Mouse (Mus musculus) megakaryocyte, embryonic 14.5 days (primary cell): Measurements from ENCODE around the gene Dscam.

Experiments used
- FLI1 ChIP-seq: IDR thresholded peaks from 2 replicates; pipeline ENCODE4 v1.6.1; 2012; ENCODE audit warnings: low read length, inconsistent platforms, mixed read lengths
- GATA1 ChIP-seq: IDR thresholded peaks from 3 replicates; pipeline ENCODE4 v1.6.1; 2012; ENCODE audit warnings: mixed read lengths, low read length, inconsistent platforms, borderline replicate concordance

- TF ChIP-seq GATA1: no peak
- TF ChIP-seq FLI1: no peak
Measured at GRCm38 (mm10) chr16:96759081-96759603, 411.4 kb downstream of the Dscam start.
